Mouse (Mus musculus): ENCODE data around the gene Lrrc28.

DNA sequence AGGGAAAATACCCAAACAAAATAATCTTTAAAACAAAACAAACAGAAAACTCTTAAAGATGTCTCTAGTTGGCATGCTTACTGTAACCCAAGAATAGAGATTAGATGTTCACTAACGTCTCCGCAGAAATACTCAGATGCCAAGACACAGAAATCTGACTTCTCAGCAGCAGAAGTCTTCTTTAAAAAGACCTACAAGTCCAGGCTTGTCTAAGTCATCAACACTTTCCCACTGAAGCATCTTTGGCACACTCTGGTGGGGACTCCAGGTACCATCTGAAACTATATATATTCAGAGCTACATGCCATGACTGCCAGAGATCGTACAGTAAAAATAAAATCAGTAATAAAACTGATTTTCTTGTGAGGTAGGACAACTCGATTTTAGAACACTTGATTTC is 25.2 kb downstream of the Lrrc28 start:
- no peak for TF ChIP-seq CTCF (IDR thresholded peaks at IDR 0.05; ENCODE audit: extremely low read depth, insufficient read depth, insufficient read length, insufficient replicate concordance)
- no peak for TF ChIP-seq POLR2A (IDR thresholded peaks at IDR 0.05; ENCODE audit: low read depth, low read length)

Measured in spleen, adult 2 months (tissue).